In the genomic region with DNA sequence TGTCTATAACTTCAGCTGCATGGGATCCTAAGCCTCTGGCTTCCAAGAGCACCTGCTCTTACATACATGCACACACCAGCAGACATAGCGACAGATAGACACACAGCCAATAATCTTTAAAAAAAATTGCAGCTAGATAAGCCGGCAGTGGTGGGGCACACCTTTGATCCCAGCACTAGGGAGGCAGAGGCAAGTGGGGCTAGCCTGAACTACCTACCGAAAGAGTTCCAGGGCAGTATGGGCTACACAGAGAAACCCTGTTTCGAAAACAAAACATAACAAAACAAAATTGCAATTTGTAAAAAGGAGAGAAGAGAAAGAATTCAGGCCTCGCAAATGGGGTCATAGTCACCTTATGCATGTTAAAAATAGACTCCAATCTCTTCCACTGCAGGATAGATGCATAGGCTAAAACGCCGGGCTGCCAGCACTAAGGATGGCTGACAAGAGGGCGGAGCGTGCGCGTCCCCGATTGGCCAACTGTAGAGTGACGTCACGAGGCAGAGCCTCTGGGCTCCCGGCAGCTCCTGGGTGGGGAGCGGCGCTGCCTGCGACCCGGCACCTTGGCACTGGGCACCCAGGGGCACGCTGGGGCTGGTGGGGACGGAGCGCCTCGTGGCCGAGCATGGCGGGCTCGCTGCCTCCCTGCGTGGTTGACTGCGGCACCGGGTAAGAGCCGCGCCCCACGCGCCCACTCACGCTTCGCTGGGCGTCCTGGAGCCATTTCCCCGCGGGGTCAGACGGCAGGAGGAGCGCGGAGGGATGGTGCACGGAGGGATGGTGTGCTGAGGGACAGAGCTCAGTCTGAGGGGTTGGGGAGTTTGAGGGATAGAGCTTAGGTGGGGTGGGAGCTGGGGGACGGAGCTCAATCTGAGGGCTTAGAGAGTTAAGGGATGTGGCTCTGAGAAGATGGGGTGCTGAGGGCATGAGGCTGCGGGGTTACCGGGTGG, we compare ENCODE assay signal across 8 mouse cellular contexts. TPM values are rescaled to one million over a fixed set of nuclear protein-coding genes. Genes with fewer than 3 reads are reported as not detected.
A peak's percentile ranks its signal among the peaks of the same experiment; 100 is the strongest.
DNase-seq lines count a peak whose midpoint lies in the region; ATAC-seq and TF ChIP-seq lines count a peak whose summit lies in the region.

A gene (plus strand): TSS at position 538 of the 950 bp plus-strand sequence.

- no peak for TF ChIP-seq CTCF in ES-Bruce4 (IDR thresholded peaks at IDR 0.05; ENCODE audit: low read depth, low read length)
- TF ChIP-seq CTCF in stomach, postnatal 0 days (IDR thresholded peaks at IDR 0.05; ENCODE audit: low read depth), result peak; percentile 3; the same call in 1 of the 2 replicates

- no peaks in the 10 kb centered on the region for H3K9me3 ChIP-seq in ES-Bruce4 (replicated peaks; ENCODE audit: control insufficient read depth, insufficient read depth, low read length, poor library complexity, severe bottlenecking)
- H3K9me3 ChIP-seq in forebrain, embryonic 14.5 days (replicated peaks; ENCODE audit: control insufficient read depth, low read length), result no peaks in the 10 kb centered on the region
- no peaks in the 10 kb centered on the region for H3K9me3 ChIP-seq in liver, embryonic 16.5 days (replicated peaks; ENCODE audit: control insufficient read depth, low read length)
- H3K9me3 ChIP-seq in neural tube, embryonic 12.5 days, result no peaks in the 10 kb centered on the region
- H3K9me3 ChIP-seq in stomach, postnatal 0 days (ENCODE audit: control insufficient read depth, low read length), result no peaks in the 10 kb centered on the region

- TF ChIP-seq EP300 in ES-Bruce4 (IDR thresholded peaks at IDR 0.05; ENCODE audit: insufficient read depth, low read depth, low read length), result no peak
- TF ChIP-seq EP300 in stomach, postnatal 0 days (optimal IDR thresholded peaks at IDR 0.05), result no peak

- H3K9ac ChIP-seq in ES-Bruce4 (ENCODE audit: low read depth, poor library complexity, severe bottlenecking), result peak within 1 kb of the TSS; percentile 47
- H3K9ac ChIP-seq in forebrain, embryonic 14.5 days (ENCODE audit: low read length), result peak within 1 kb of the TSS; percentile 73
- H3K9ac ChIP-seq in liver, embryonic 16.5 days (ENCODE audit: low read depth, low read length), result peak within 1 kb of the TSS; percentile 39; the same call in 1 of the 2 replicates
- H3K9ac ChIP-seq in neural tube, embryonic 12.5 days, result peak within 1 kb of the TSS; percentile 68
- peak within 1 kb of the TSS; percentile 63 for H3K9ac ChIP-seq in stomach, postnatal 0 days (ENCODE audit: low read length)

- H3K4me1 ChIP-seq in ES-Bruce4 (ENCODE audit: control insufficient read depth, insufficient read depth, low read length), result no peaks in the 10 kb centered on the region
- peaks cover 12% of the 10 kb centered on the region; the same call in 1 of the 2 replicates for H3K4me1 ChIP-seq in forebrain, embryonic 14.5 days (ENCODE audit: control insufficient read depth, insufficient read depth, low read length)
- H3K4me1 ChIP-seq in liver, embryonic 16.5 days (ENCODE audit: control insufficient read depth, low read depth, low read length), result no peaks in the 10 kb centered on the region; the same call in 1 of the 2 replicates
- H3K4me1 ChIP-seq in neural tube, embryonic 12.5 days, result no peaks in the 10 kb centered on the region
- H3K4me1 ChIP-seq in stomach, postnatal 0 days (replicated peaks; ENCODE audit: control insufficient read depth, insufficient read depth), result peaks cover 5% of the 10 kb centered on the region; the same call in 1 of the 2 replicates

- peak; percentile 95 for ATAC-seq in cerebellum, adult (ENCODE audit: insufficient number of reproducible peaks, low FRiP score, low TSS enrichment)
- ATAC-seq in forebrain, embryonic 14.5 days, result peak; percentile 98
- peak; percentile 87 for ATAC-seq in liver, embryonic 16.5 days (ENCODE audit: low read depth)
- peak; percentile 99 for ATAC-seq in neural tube, embryonic 12.5 days (ENCODE audit: low FRiP score, low read depth)
- peak; percentile 96 for ATAC-seq in stomach, postnatal 0 days (ENCODE audit: low FRiP score, low TSS enrichment)

- H3K4me3 ChIP-seq in ES-Bruce4 (ENCODE audit: low read depth, low read length), result peak within 1 kb of the TSS; percentile 79
- peak within 1 kb of the TSS; percentile 69 for H3K4me3 ChIP-seq in forebrain, embryonic 14.5 days (ENCODE audit: low read depth, low read length)
- H3K4me3 ChIP-seq in liver, embryonic 16.5 days (ENCODE audit: low read depth, low read length), result peak within 1 kb of the TSS; percentile 63
- peak within 1 kb of the TSS; percentile 72 for H3K4me3 ChIP-seq in neural tube, embryonic 12.5 days
- H3K4me3 ChIP-seq in stomach, postnatal 0 days (ENCODE audit: low read depth, low read length), result peak within 1 kb of the TSS; percentile 61

- TF ChIP-seq POLR2A in ES-Bruce4 (IDR thresholded peaks at IDR 0.05; ENCODE audit: insufficient read depth, low read length), result peak; percentile 18

- no peaks in the 10 kb centered on the region for H3K27me3 ChIP-seq in ES-Bruce4 (ENCODE audit: control insufficient read depth, insufficient read depth, low read length, poor library complexity, severe bottlenecking)
- H3K27me3 ChIP-seq in forebrain, embryonic 14.5 days (replicated peaks; ENCODE audit: control insufficient read depth, insufficient read depth, low read length), result no peaks in the 10 kb centered on the region
- peaks cover 5% of the 10 kb centered on the region for H3K27me3 ChIP-seq in liver, embryonic 16.5 days (ENCODE audit: control insufficient read depth, insufficient read depth, low read depth, low read length)
- 0 out of 2 replicates have a peak, but pooled peaks cover 3% of the 10 kb centered on the region for H3K27me3 ChIP-seq in neural tube, embryonic 12.5 days (replicated peaks)
- no peaks in the 10 kb centered on the region for H3K27me3 ChIP-seq in stomach, postnatal 0 days (ENCODE audit: control insufficient read depth, insufficient read depth, low read length)

- 2% methylated on average over 45 of the region's 45 CpGs for WGBS in forebrain, embryonic 14.5 days
- 3% methylated on average over 45 of the region's 45 CpGs for WGBS in large intestine, adult 2 months
- WGBS in liver, embryonic 16.5 days (ENCODE audit: insufficient replicate concordance), result 2% methylated on average over 45 of the region's 45 CpGs
- 3% methylated on average over 45 of the region's 45 CpGs for WGBS in neural tube, embryonic 12.5 days
- WGBS in stomach, postnatal 0 days, result 3% methylated on average over 44 of the region's 45 CpGs

- no peak within 1 kb of the TSS for H3K27ac ChIP-seq in ES-Bruce4 (ENCODE audit: insufficient read depth, low read length)
- no peak within 1 kb of the TSS for H3K27ac ChIP-seq in forebrain, embryonic 14.5 days (ENCODE audit: low read depth, low read length)
- no peak within 1 kb of the TSS for H3K27ac ChIP-seq in liver, embryonic 16.5 days (ENCODE audit: low read length)
- no peak within 1 kb of the TSS for H3K27ac ChIP-seq in neural tube, embryonic 12.5 days
- H3K27ac ChIP-seq in stomach, postnatal 0 days (replicated peaks), result no peak within 1 kb of the TSS

- DNase-seq in forebrain, embryonic 14.5 days (ENCODE audit: low spot score), result peak; percentile 96
- DNase-seq in heart, postnatal 14 days, result peak; percentile 87 to 89
- peak; percentile 16 for DNase-seq in large intestine, adult 2 months (ENCODE audit: low read depth, low spot score)
- peak; percentile 89 for DNase-seq in stomach, postnatal 0 days (ENCODE audit: low spot score)

- intact Hi-C loops in heart, postnatal 14 days (cut with DNase I), result no loop called here

- H3K36me3 ChIP-seq in ES-Bruce4 (ENCODE audit: control insufficient read depth, insufficient read depth, low read length, poor library complexity, severe bottlenecking), result no peaks in the 10 kb centered on the region
- no peaks in the 10 kb centered on the region for H3K36me3 ChIP-seq in forebrain, embryonic 14.5 days (ENCODE audit: control insufficient read depth, insufficient read depth, low read length)
- H3K36me3 ChIP-seq in liver, embryonic 16.5 days (ENCODE audit: control insufficient read depth, insufficient read depth), result no peaks in the 10 kb centered on the region
- no peaks in the 10 kb centered on the region for H3K36me3 ChIP-seq in neural tube, embryonic 12.5 days
- H3K36me3 ChIP-seq in stomach, postnatal 0 days (ENCODE audit: control insufficient read depth, insufficient read depth, low read length), result no peaks in the 10 kb centered on the region

- peak within 1 kb of the TSS; percentile 86 for H3K4me2 ChIP-seq in forebrain, embryonic 14.5 days (ENCODE audit: low read length)
- H3K4me2 ChIP-seq in liver, embryonic 16.5 days (ENCODE audit: low read depth, low read length), result peak within 1 kb of the TSS; percentile 80
- peak within 1 kb of the TSS; percentile 91 for H3K4me2 ChIP-seq in neural tube, embryonic 12.5 days (replicated peaks)
- H3K4me2 ChIP-seq in stomach, postnatal 0 days (replicated peaks; ENCODE audit: low read depth), result peak within 1 kb of the TSS; percentile 92

RNA-seq across cellular contexts. Expression of the gene that starts here (rescaled TPM):
- 10.6 and 10.8 TPM in 2 replicates for polyA plus RNA-seq in ES-Bruce4 (2011; ENCODE audit: insufficient read depth, insufficient read length, low read depth, missing spikeins)
- polyA plus RNA-seq in forebrain, embryonic 14.5 days (2014; fragmentation: Nextera tagmentation; extraction: Ambion mirVana), result 48.6 and 53.0 TPM in 2 replicates
- total RNA-seq in heart, postnatal 14 days (2021), result 10 to 100 TPM; 23.3 to 26.7 TPM
- polyA plus RNA-seq in large intestine, adult 2 months (2012; rRNA removed), result 0.30 and 0.45 TPM in 2 replicates
- polyA plus RNA-seq in liver, embryonic 16.5 days (2015; fragmentation: Nextera tagmentation; extraction: Ambion mirVana), result 0.26 and 0.66 TPM in 2 replicates
- 13.4 and 13.8 TPM in 2 replicates for polyA plus RNA-seq in neural tube, embryonic 12.5 days (2016; fragmentation: Nextera tagmentation; extraction: Ambion mirVana)
- 4.8 and 6.3 TPM in 2 replicates for polyA plus RNA-seq in stomach, postnatal 0 days (2015; fragmentation: Nextera tagmentation; extraction: Ambion mirVana)

Comparison
In these comparisons a context has a peak if more than half of its experiments do, and no peak if none do; other contexts are left out.
1. Peak in DNase-seq in large intestine, adult 2 months; RNA of the gene not detected or under 1 TPM.
2. Peak in ATAC-seq, H3K4me3 ChIP-seq, H3K9ac ChIP-seq and H3K4me2 ChIP-seq in liver, embryonic 16.5 days; RNA of the gene not detected or under 1 TPM.
3. DNase-seq: peak in every context shown above with its lines; median percentile 96 in forebrain, embryonic 14.5 days; 89 in stomach, postnatal 0 days; 88 in heart, postnatal 14 days; 16 in large intestine, adult 2 months.